Mouse (Mus musculus) cerebellum, adult 11 months (tissue): Measurements from ENCODE around the gene Mcam.

Experiments used
- DNase-seq: peaks from one replicate; pipeline ENCODE4 v3.0.0; 2022

Mcam gene

DNA sequence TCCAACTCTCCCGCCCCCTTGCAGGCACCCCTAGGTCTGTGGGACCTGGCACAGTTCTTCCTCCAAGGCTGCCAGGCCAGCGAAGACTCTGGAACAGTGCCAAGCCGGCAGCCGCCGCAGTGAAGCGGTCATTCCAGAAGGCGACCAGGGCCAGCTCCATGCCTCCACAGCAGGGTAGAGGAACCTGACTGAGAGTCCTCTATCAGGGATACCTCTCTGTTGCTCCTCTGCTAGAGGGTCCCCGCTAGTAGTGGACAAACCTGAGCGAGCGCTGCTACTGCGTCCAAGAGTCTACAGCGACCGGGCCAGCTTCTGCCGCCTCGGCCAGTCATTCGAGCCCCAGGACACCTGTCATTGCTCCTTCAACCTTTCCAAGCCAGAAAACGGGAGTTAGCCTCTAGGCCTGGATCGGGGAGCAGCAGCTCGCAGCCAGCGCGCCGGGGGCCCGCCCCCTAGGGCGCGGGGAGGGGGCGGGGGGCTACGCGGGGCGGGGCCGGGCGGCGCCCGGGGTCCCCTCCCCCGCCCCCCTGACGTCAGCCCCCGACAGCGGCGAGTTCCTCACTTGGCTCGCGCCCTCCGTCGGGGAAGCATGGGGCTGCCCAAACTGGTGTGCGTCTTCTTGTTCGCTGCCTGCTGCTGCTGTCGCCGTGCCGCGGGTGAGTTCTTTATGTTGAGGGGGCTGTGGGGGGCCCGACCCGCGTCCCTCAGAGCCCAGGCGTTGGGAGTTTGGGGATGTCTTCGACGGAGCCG lies at the start of gene Mcam:
TSS of gene Mcam (plus strand) at position 369 of the 750 bp plus-strand sequence.
- peak; percentile 86 for DNase-seq

GRCm38 (mm10) chr9:44084659-44085229 lies 49.5 kb upstream of the Mcam start:
- DNase-seq: peak; percentile 95

GRCm38 (mm10) chr9:44085276-44085675 lies 49.0 kb upstream of the Mcam start:
- DNase-seq: peak; percentile 47

GRCm38 (mm10) chr9:44085741-44086665 lies 48.3 kb upstream of the Mcam start:
- DNase-seq: peak; percentile 92

- DNase-seq: no peak
These were observed 47.3 kb upstream of the Mcam start for GRCm38 (mm10) chr9:44086960-44087359.

GRCm38 (mm10) chr9:44087761-44088455 lies 46.4 kb upstream of the Mcam start:
- DNase-seq: peak; percentile 52

GRCm38 (mm10) chr9:44088877-44089608 lies 45.2 kb upstream of the Mcam start:
- DNase-seq: no peak

GRCm38 (mm10) chr9:44093612-44094503 lies 40.4 kb upstream of the Mcam start:
- DNase-seq: peak; percentile 86

- DNase-seq: no peak
These were observed 39.5 kb upstream of the Mcam start for GRCm38 (mm10) chr9:44094737-44095136.

DNA sequence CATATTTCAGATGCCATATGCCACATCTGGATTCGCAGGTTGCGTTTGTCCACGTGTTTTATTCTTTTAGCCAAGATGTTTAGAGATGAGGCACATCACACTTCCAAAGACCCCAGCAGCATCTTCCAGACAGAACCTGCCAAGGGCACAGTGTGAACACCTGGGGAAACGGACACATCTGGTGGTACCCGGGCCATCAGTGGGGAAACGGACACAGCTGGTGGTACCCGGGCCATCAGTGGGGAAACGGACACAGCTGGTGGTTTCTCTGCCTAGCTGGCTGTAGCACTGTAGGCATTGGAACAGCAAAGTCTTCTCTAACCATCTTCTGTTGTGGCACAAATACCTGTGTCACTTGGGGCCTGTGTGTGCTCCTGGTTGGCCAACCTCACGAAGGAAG lies 38.5 kb upstream of the Mcam start:
- no peak for DNase-seq

DNA sequence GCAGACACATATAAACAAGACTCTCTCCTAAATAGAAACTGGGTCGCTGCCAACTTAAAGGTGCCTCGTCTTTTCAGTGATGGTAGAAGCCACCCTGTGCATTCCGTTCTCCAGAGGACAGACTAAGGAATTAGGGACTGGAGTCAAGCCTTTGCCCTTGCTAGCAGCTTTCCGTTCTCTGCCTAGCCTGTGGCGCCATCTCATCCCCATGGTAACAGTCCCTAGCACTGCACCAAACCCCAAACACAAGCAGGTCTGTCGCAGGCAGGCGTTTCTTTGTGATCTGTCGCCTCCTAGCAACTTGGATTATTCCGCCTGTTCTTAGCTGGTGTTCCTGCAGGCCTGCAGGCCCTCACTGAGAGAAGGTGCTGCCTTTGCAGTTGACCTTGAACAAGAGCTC lies 37.7 kb upstream of the Mcam start:
- DNase-seq: no peak

DNA sequence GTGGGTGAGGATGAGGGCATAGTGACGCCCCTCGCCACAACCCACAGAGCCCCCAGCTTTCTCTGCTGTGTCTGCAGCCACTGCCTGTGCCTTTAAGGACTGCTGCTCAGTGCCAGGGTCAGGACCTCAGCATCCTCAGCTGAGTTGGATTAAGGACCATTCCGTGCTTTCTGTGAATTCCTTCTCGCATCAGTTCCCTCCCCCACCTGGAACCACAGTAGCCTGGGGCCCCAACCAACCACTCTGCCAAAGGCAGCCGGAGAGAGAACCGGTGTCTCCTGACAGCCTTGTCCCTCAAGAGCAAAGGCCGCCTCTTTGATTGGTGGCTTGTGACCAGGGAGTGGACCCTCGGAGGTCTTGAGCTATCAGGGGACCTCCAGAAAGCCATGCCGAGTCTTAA lies 32.8 kb upstream of the Mcam start, which contains the start of gene Mfrp:
TSS of gene Mfrp (plus strand) at position 240 of the 400 bp plus-strand sequence.
- DNase-seq: no peak

- no peak for DNase-seq
These were observed 29.4 kb upstream of the Mcam start for GRCm38 (mm10) chr9:44104881-44105280.

GRCm38 (mm10) chr9:44105781-44106180 lies 28.5 kb upstream of the Mcam start:
- no peak for DNase-seq

GRCm38 (mm10) chr9:44106182-44106581 lies 28.1 kb upstream of the Mcam start:
- no peak for DNase-seq

DNA sequence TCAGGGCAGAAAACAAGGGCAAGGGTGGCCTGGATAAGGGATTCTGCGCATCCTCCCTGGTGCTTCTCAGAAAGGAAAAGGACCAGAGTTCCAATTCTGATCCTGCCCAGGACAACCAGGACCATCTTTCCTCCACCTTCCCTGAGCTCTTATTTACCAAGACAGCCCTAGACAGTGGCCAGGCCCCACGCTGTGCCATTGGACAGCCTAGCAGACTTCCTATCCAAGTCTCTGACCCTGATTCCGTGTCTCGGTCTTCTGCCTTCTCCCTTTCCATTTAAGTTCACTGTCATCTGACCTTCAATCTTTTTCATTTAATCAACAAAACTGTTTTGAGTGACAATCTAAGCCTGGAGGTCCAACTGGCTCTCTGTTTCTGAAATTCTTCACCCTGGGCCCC lies 27.7 kb upstream of the Mcam start:
- no peak for DNase-seq

GRCm38 (mm10) chr9:44107110-44107509 lies 27.2 kb upstream of the Mcam start, which contains the start of gene C1qtnf5:
TSS of gene C1qtnf5 (plus strand) at chr9:44107245.
- DNase-seq: no peak

- DNase-seq: no peak
These were observed 26.6 kb upstream of the Mcam start for GRCm38 (mm10) chr9:44107557-44108179.

- DNase-seq: no peak
These were observed 25.8 kb upstream of the Mcam start for GRCm38 (mm10) chr9:44108269-44109055.
